21 mouse cellular contexts compared by ENCODE assay signal in genomic region chr2:49804448-49804847, GRCm38 (mm10). TPM values are rescaled to one million over a fixed set of nuclear protein-coding genes. Genes with fewer than 3 reads are reported as not detected.
"Had no signal": no experiment of that assay in that cellular context is flagged by ENCODE, and none has a peak within 500 bp of the region (broad histone marks: within the 10 kb centered on the region; RNA-seq: fewer than 3 reads in every experiment).

No protein-coding gene starts in this region.

- H3K36me3 ChIP-seq: intestine, embryonic 15.5 days; liver, embryonic 12.5 days; liver, embryonic 15.5 days; lung, embryonic 15.5 days; midbrain, embryonic 13.5 days had no signal

- H3K27ac ChIP-seq: intestine, embryonic 15.5 days; liver, embryonic 12.5 days; liver, embryonic 15.5 days; lung, embryonic 15.5 days; midbrain, embryonic 13.5 days had no signal

- H3K4me2 ChIP-seq: intestine, embryonic 15.5 days; liver, embryonic 12.5 days; liver, embryonic 15.5 days; lung, embryonic 15.5 days; midbrain, embryonic 13.5 days had no signal

- H3K4me1 ChIP-seq: intestine, embryonic 15.5 days; liver, embryonic 12.5 days; liver, embryonic 15.5 days; lung, embryonic 15.5 days; midbrain, embryonic 13.5 days had no signal

- H3K9ac ChIP-seq: intestine, embryonic 15.5 days; liver, embryonic 12.5 days; liver, embryonic 15.5 days; lung, embryonic 15.5 days; midbrain, embryonic 13.5 days had no signal

- DNase-seq: kidney, adult 18-20 months; kidney, postnatal 10 days; kidney, postnatal 36 days; left cerebral cortex, postnatal 4 days; liver; lung, adult 18-20 months; lung, postnatal 14 days; lung, postnatal 4 days; right cerebral cortex, adult 18-20 months; right cerebral cortex, postnatal 14 days; right cerebral cortex, postnatal 4 days; thymus, postnatal 25 days had no signal

- H3K4me3 ChIP-seq: intestine, embryonic 15.5 days; liver, embryonic 12.5 days; liver, embryonic 15.5 days; lung, embryonic 15.5 days; midbrain, embryonic 13.5 days; myocyte had no signal

- ATAC-seq: intestine, embryonic 15.5 days; liver, embryonic 12.5 days; midbrain, embryonic 13.5 days; midbrain, embryonic 16.5 days had no signal

- H3K9me3 ChIP-seq: intestine, embryonic 15.5 days; liver, embryonic 12.5 days; liver, embryonic 15.5 days; lung, embryonic 15.5 days; midbrain, embryonic 13.5 days had no signal

- H3K27me3 ChIP-seq: intestine, embryonic 15.5 days; liver, embryonic 15.5 days; lung, embryonic 15.5 days; midbrain, embryonic 13.5 days had no signal

RNA-seq across cellular contexts. Expression of gene Lypd6b, which starts 17.0 kb away (rescaled TPM):
- total RNA-seq: megakaryocyte-erythroid progenitor cell, adult 5-6 weeks; monocyte, adult 5-6 weeks had no signal
- polyA plus RNA-seq: liver, embryonic 15.5 days had no signal
